Mouse (Mus musculus): ENCODE measurements at regions not wholly inside any gene's neighbourhood (a gene's known extent, or its start where the extent isn't known, plus 50 kb on each side); places are given as distances from the start of the nearest gene placed in this dataset.
"Not testable (repeated sequence)": the region's sequence is repeated elsewhere in the genome, so short reads cannot be mapped to it uniquely, and the experiment has no call there.

DNA sequence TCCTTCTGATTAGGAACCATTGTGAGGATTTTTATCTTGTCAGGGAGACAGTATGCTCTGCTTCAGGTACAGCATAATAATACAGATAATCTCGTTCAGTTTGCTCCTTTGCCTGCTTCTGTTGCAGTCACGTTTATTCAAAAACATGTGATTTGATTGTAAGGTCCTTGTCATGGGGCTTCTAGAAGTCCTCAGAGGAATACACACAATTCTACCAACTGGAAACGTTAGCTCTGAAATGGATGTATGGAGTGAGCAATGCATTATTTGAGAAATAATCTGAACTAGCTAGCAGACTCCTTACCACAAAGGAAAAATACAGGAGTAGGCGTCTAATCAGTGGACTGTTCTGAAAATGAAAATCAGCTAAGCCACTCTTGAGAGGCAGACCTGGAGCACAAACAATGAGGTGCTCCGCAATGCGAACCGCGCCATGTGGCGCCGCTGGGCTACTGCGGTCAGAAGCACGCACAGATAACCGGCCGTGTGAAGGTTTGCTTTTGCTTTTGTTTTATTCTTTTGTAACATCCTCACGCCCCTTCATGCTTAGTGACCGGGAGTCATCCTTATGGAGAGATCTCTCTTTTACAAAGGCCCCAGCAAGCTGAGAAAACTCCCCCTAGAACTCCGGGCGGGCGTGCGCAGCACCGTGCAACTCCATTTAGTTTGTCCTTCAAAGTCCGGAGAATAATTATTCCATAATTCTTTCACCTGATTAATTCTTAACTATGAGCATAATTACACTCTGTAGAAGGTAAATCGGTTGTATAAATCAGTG, 419.7 kb downstream of the Nova1 start:
- peak; percentile 14 for DNase-seq

DNA sequence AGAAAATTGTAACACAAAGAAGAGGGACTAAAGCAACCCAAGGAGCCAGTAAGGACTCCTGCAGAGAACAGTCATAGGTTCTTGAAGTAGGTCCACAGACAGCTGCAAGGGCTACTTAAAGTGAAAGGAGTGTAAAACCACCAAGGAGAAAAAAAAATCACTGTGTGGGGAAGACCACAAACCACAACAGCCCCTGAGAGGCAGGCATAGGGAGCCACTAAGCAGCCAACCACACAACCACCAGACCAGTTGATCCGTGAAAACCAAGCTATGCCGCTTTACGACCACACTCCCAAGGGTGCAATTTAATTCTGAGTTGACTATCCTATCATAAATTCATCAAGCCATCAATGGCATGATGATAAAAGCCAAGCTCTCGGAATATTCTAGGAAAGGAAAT, 423.5 kb downstream of the Nova1 start:
- DNase-seq = no peak

DNA sequence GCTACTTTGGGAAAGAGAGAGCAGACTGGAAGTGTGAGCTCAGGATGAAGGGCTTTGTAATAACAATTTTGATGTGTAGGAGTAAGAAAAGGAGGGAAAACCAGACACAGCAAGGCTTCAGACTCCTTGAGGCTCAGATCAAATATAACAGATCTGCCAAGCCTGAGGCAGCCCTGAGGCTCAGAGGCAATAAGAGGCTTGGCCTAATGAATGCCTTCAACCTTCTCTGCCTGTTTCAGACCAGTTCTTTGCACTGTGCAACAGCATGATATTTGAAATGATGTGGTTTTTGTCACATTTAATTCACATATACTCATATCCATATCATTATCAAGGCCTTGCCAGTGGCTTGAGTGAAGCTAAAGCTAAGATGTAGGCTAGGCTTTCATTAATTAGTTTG, 425.0 kb downstream of the Nova1 start:
- DNase-seq = no peak

DNA sequence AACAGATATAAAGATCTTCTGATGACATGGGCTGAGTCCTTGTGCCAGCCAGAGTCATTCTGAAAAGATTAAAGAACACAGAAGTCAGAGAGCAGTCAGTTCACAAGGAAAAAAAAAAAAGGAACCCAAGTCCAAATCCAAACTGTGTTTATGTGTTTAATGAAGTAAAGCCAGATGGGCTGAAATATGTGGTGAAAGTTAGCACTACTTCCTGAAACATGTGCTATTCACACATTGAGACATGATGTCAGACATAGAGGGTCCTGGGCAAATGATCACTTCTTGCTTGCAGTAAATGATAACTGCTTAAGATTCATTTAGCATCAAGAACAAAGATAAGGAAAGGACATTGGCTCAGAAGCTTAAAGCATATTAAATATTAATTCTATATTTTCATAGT, 439.8 kb downstream of the Nova1 start:
- DNase-seq = no peak

DNA sequence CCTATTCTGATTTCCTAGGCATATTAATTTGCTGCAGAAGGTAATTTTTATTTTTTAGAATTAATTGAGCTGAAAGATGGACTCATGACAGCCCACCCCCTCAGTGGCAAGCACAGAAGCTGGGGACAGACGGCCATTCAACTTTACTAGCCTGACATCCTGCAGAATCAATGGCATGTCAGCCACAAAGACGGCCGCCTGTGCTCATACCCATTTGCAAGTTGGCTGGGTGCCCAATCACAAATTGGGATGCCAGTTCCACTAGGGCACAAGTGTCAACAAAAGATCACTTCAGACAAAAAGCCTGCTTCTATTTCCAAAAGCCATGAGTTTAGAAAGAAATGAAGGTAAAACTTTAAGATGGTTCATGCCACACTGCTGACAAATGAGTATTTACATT, 447.0 kb downstream of the Nova1 start:
- peak; percentile 11 for DNase-seq

DNA sequence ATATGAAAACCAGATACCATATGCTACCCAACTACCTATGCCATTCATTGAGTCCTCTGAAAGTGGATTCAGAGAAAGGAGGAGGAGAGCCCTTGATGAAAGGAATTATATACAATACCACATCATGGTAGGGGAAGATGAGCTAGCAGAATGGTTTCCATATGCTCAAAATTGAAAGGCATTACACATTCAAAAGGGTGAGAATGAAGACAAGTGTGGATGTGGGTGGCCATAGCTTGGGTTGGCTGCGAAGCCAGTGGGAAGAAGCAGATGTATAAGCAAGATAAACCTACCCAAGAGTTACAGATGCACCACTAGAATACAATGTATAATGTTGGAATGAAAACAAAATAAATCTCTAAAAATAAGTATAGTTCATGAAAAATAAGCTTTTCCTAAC, 485.4 kb downstream of the Nova1 start:
- DNase-seq = no peak

DNA sequence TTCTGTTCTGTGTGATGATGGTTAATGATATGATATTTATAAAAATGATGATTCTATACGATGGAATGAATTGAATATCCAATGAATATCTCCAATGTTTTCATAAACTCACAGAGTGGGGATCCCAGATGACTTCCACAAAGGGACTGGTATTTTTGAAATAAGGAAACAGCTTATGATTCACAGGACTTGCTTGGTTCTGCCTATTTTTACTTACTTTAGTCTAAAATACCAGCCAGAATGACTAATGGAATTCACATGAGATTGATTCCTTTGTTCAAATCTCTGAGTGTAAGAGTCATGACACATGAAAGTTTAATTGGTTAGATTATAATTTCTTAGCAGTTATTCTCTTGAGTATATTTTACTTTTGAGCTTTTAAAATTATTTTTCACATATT, 490.9 kb downstream of the Nova1 start:
- no peak for DNase-seq

DNA sequence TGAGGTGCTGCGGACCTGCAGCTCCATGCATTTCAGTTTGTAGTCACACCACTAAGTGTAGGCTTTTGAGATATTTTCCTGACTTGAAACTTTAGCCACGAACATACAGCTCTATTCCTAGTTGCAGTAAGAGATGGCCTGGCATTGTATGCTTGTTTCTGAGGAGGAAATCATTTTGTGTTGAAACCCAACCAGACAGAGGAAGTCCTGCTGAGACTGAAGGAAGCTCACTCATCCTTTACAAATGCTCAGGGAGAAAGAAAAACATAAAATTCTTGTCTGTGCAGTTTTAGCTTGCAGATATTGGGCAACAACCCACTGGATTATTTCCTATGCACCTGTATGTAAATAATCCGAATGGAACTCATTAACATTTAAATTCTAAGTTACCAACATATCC, 495.5 kb downstream of the Nova1 start:
- DNase-seq = peak; percentile 2

DNA sequence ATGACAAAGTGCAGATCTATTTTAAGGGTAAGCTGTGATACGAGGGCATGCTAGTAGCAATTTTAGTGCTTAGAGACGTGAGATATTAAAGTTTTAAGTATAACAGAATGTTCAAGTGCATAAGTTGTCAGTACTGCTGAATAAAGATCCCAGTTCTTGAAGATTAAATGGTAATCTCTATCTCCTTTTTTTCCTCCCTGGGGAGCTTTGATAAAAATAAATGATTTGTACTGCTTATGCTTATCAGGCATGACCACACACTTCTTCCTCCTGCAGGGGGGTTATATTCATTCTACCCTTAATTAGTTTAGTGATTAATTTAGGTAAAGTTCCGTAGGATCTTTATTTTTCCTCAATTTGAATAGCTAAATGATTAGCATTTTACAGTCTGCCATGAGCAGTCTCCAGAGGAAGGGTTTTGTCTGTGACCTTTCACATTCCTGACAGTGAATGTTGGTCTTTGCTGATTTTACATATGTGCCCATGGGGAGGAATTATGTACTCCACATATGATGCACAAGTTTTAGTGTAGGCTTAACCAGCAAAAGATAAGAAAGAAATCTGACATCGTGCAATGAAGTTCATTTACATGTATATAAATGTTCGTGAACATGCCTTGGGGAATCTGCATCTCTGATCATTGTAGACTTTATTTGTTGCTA, 515.5 kb downstream of the Nova1 start:
- no peak for DNase-seq

DNA sequence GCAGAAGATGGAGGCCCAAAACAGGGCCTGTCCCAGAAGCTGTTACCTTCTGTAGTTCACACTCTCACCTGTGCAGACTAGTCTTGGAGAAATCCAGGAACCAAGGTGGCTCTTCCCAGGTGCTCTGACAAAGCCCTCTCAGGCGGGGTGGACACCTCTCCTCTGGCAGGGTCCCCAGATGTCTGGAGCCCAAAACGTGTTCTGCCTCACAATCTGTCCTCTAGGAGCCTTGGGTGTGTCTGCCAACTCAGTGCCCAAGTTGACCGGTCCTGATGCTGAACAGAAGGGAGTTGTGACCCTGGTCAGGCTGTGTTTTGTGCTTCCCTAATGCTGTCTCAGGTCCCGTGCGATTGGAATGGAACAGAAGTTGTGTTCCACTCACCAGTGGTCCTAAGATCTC, 519.8 kb downstream of the Nova1 start:
- DNase-seq = no peak

DNA sequence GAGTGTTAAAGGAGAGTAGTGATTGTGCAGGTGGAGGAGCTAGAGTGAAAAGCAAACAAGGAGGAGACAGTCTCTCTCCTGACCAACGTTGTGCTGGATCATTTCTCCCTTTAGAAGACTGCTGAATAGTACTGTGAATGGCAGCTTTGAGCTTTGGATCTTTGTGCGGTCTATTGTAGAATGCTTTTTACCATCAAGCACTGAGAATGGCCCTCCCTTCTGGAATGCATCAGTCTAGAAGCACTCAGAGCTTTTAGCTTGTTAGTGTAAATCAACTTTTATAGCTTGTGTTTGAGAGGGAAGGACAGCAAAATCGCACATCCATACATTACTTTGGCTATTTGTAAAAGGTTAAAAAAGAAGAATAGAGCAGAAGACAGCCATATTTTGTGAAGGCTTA, 534.2 kb downstream of the Nova1 start:
- no peak for DNase-seq

DNA sequence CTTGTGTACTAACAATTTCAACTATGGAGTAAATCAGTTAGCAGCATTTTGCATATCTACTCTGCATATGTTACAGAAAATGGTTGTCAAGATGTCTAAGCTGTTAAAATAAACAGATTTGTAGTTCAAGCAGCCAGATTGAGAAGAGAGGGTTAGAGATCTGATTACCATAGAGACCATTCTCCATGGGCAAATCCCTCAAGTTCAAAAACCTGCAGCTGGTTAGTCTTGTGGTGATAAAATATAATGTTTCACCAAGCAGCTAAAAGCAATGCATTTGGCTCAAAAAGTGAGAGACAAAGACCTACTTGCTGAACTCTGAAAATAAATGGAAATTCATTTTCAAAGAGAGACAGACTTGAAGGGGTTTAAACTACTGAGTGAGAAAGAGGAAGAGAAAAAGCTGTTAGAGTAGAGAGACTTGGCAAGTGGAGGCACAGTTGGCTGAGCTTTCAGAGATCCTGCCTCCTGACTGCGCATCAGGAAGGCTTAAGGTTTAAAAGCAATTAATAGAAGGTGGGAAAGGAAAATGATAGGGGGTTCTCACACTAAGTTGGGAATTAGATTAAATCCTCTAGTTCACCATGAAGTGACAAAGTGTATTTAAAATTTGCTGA, 570.2 kb downstream of the Nova1 start:
- no peak for DNase-seq

DNA sequence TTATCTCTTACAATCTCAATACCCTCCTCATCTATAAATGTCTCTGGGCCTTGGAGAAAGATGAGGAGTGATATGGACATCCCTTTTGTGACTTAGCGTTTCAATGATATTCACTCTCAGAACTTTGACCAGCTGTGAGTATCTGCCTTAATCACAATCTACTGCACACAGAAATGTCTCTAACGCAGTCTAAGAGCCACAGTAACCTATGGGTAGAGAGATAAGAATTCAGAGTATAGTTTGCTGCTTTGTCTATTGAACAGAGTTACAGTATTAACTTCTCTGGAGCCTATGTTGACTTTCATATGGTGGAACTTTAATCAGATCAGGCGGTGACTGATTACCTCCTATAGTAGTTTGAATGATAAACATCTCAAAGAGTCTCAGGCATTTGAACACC, 573.8 kb downstream of the Nova1 start:
- no peak for DNase-seq

DNA sequence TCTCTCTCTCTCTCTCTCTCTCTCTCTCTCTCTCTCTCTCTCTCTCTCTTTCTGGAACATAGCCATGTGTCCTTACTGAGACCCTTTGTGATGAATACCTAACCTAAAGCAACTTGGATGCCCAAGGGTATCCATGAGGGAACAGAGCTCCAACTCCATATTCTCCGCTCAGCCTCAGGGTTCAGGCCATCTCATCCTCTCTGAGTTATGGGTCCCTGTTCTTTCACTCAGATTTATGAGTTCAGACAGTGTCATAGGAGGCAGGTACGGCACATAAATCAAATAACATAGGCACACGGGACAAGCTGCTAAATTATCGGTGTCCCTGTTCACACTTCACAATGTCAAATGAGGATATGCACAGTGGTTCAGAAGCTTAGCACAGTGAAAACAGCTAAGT, 586.4 kb downstream of the Nova1 start:
- DNase-seq = no peak

DNA sequence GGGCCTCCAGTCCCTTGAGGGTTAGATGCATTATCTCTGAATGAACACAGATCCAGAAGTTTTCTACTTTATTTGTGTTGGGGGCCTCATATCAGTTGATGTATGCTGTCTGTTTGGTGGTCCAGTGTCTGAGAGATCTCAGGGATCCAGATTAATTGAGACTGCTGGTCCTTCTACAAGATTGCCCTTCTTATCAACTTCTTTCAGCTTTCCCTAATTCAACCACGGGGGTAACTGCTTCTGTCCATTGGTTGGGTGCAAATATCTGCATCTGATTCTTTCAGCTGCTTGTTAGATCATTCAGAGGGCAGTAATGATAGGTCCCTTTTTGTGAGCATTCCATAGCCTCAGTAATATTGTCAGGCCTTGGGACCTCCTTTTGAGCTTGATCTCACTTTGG, 603.4 kb downstream of the Nova1 start:
- not testable (repeated sequence) for DNase-seq

DNA sequence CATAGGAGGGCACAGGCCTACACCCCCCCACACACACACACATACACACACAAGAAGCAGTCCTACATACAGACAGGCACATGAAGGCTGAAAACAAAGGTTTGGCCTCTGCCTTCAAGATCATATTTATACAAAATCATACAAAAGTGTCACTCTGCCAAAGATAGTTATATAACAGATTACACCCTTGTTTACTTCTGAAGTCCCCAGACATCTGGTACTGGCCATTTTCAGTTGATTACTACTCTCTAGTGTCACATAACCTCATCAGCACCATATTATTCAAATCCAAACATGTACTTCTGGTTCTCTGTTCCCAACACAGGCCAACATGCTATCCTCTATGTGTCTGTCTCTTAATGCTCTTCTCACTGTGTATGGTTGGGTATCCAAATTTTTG, 619.7 kb downstream of the Nova1 start:
- no peak for DNase-seq

DNA sequence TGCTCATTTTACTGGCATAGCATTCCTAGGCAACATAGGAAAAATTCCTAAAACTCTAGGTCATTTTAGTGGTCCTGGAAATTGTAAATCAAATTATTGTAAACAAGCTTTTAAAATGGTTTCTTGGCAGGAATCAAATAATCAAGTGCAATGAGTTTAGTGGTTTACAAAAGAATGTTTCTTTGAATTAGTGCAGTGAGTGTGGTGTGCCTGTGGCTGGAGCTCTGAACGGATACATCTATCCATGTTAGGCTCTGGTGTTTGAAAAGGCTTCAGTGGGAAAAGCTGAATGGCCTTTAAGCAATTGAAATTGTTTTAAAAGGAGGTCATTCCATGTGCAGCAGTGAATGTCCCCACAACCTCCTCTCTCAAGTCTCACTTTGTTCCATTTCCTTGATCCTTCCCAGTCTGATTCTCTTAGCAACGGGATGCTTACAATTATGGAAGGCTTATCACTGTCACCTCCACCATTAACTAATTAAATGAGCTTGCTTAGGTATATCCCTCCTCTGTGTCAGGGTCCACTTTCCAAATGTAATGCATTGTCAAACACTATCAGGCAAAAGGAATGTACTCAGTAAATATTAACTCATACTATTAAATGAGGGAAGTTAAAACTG, 621.1 kb downstream of the Nova1 start:
- no peak for DNase-seq

DNA sequence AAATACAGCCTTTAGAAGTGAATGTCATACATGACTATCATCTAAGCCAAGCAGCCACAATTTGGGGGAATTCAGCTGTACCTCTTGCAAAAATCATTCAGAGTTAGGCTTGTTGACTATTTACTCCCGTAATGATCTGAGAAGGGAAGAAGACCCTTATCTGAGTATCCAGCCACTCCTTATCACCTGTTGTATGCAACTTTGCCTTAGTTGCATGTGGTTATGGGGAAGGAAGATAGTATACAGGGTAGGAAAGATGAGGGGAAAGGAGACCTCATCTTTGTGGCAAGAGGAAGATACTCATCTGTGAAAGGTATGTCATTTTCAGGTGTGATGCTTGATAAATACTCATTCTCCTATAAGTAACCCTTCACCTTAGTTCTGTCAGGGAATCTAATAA, 624.6 kb downstream of the Nova1 start:
- DNase-seq = no peak
